Mouse (Mus musculus): ENCODE results near the gene Trhde. TPM values are rescaled to one million over a fixed set of nuclear protein-coding genes. Genes with fewer than 3 reads are reported as not detected.

Gene Trhde
- polyA plus RNA-seq, 1 experiment from 2014 or later = 0.98 TPM

DNA sequence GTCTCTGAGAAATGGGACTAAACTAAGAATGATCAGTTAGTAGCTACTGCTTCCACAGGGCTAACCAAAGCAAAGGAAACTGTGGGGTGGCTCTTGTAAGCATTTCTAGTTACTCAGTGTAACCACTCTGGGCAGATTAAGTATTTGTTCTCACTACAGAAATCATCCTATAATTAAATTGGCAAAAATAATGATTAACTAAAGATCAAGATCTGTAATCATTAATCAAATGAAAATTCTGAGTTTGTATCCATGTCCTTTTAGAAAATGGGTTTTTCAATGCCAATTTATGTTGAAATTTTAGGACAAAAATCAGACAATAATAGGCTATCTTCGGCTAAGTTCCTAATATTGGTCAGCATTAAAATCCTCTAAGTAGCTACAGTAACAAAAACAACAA lies 4.4 kb downstream of the Trhde start:
- H3K9ac ChIP-seq (replicated peaks) = no peak overlapping the region
- no peak overlapping the region for H3K27ac ChIP-seq
- WGBS = 87% methylated on average over 1 of the region's 1 CpGs
- no peak overlapping the region for H3K4me2 ChIP-seq
- no peak overlapping the region for H3K4me3 ChIP-seq (replicated peaks)
- H3K4me1 ChIP-seq (replicated peaks) = peaks cover 10% of the 10 kb centered on the region
- H3K9me3 ChIP-seq = no peaks in the 10 kb centered on the region
- peaks cover 38% of the 10 kb centered on the region for H3K27me3 ChIP-seq
- no peak for ATAC-seq (ENCODE audit: insufficient number of reproducible peaks, insufficient read depth, low FRiP score, low TSS enrichment, low read depth)
- H3K36me3 ChIP-seq = no peaks in the 10 kb centered on the region

DNA sequence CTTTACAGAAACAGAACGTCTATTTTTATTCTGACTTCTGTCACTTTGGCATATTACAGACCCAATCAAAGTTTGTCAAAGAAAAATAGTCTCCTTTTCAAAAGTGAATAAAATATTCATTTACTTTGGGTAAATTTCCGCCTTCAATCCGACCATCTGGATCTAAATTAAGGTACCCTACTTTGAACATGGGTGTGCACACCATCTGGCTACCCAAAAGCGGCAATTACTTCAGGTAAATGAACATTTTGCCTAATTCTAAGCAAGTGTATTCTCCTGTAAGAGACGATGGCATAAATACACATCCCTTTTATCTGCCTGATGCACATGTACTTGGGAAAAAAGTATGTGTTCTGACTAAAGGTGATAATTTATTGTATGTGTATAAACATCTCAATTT lies 5.2 kb downstream of the Trhde start:
- H3K27ac ChIP-seq = no peak overlapping the region
- no peak for ATAC-seq (ENCODE audit: insufficient number of reproducible peaks, insufficient read depth, low FRiP score, low TSS enrichment, low read depth)
- H3K36me3 ChIP-seq = no peaks in the 10 kb centered on the region
- H3K4me1 ChIP-seq (replicated peaks) = peaks cover 3% of the 10 kb centered on the region; the same call in 1 of the 2 replicates
- H3K4me2 ChIP-seq = no peak overlapping the region
- peaks cover 30% of the 10 kb centered on the region for H3K27me3 ChIP-seq
- no peak overlapping the region for H3K4me3 ChIP-seq (replicated peaks)
- H3K9me3 ChIP-seq = no peaks in the 10 kb centered on the region
- H3K9ac ChIP-seq (replicated peaks) = no peak overlapping the region
- 83% methylated on average over 5 of the region's 5 CpGs for WGBS

DNA sequence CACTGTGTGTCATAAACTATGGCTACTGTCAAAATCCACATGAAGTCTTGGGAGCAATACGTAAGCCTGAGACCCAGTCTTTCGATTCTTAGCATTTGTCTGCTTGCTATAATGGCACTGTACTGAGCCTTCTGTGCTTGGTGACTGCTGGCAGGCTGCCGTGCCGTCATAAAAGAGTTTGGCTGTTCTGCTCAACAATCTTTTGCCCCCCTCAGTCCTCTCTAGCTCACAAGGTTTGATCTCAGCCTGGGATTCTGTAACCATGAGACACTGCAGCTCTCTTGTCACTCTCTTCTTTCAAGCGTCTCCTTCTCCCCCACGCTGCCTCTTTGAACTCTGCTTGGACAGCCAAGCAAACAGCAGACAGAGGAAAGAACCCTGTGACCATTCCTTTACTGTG lies 7.9 kb downstream of the Trhde start:
- Histone ChIP-seq H3K9me3 (no peaks in the 10 kb centered on the region), H3K36me3 (no peaks in the 10 kb centered on the region), H3K27ac (no peak overlapping the region), H3K27me3 (peaks cover 3% of the 10 kb centered on the region; the same call in 1 of the 2 replicates), H3K4me2 (no peak overlapping the region), H3K4me3 (replicated peaks) (no peak overlapping the region), H3K4me1 (replicated peaks) (0 out of 2 replicates have a peak, but pooled peaks cover 3% of the 10 kb centered on the region), H3K9ac (replicated peaks) (no peak overlapping the region)
- no peak for ATAC-seq (ENCODE audit: insufficient number of reproducible peaks, insufficient read depth, low FRiP score, low TSS enrichment, low read depth)
- 42% methylated on average over 6 of the region's 6 CpGs for WGBS

- ATAC-seq (ENCODE audit: insufficient number of reproducible peaks, insufficient read depth, low FRiP score, low TSS enrichment, low read depth) = no peak
- Histone ChIP-seq H3K27me3 (no peaks in the 10 kb centered on the region), H3K27ac (no peak overlapping the region), H3K36me3 (no peaks in the 10 kb centered on the region), H3K4me2 (no peak overlapping the region), H3K4me1 (replicated peaks) (no peaks in the 10 kb centered on the region), H3K9ac (replicated peaks) (no peak overlapping the region), H3K9me3 (no peaks in the 10 kb centered on the region), H3K4me3 (replicated peaks) (no peak overlapping the region)
- 78% methylated on average over 4 of the region's 4 CpGs for WGBS
Measured at GRCm38 (mm10) chr10:114765914-114766313, 36.2 kb downstream of the Trhde start.

GRCm38 (mm10) chr10:114762125-114762524 lies 40.0 kb downstream of the Trhde start:
- Histone ChIP-seq H3K36me3 (no peaks in the 10 kb centered on the region), H3K27ac (no peak overlapping the region), H3K9me3 (no peaks in the 10 kb centered on the region), H3K4me1 (replicated peaks) (no peaks in the 10 kb centered on the region), H3K4me3 (replicated peaks) (no peak overlapping the region), H3K4me2 (no peak overlapping the region), H3K27me3 (no peaks in the 10 kb centered on the region), H3K9ac (replicated peaks) (no peak overlapping the region)
- WGBS = 93% methylated on average over 7 of the region's 7 CpGs
- no peak for ATAC-seq (ENCODE audit: insufficient number of reproducible peaks, insufficient read depth, low FRiP score, low TSS enrichment, low read depth)

DNA sequence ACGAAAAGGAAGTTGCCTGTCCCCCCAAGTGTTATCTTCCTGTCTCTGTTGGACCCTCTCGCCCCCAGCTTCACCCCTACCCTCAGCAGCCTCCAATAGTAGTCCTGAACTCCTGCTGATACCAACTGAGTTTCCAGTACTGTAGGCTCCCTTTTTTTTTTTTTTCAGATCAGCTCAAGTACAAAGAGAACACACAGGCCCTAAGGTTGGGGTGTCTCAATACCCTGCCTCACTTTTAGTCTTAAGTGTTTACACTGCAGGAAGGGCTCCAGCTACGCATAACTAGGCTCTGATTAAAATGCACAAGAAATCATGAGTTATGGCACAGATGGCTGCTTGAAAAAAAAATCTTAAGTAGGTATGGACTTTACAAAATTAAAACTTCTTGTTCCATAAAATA lies 42.9 kb downstream of the Trhde start:
- Histone ChIP-seq H3K4me3 (replicated peaks) (no peak overlapping the region), H3K36me3 (no peaks in the 10 kb centered on the region), H3K27ac (no peak overlapping the region), H3K4me2 (no peak overlapping the region), H3K9ac (replicated peaks) (no peak overlapping the region), H3K4me1 (replicated peaks) (no peaks in the 10 kb centered on the region), H3K27me3 (no peaks in the 10 kb centered on the region), H3K9me3 (no peaks in the 10 kb centered on the region)
- WGBS = 75% methylated on average over 3 of the region's 3 CpGs
- ATAC-seq (ENCODE audit: insufficient number of reproducible peaks, insufficient read depth, low FRiP score, low TSS enrichment, low read depth) = no peak

DNA sequence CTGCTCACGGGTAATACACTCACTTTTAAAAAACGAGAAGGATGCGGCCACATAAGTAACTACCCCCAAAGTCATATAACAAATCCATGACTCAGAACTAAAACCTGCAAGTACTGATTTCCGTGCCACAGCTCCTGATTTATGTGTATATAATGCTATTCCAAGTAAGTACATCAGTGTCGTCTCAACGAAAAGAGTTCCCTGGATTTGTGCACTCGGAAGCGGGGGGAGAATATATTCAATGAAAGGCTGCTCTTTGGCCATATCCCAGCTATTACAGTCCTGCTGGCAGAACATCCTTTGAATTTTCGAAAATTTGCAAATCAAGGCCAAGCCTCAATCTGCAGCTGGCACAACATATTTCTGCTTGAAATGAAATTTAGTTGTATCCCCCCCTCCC lies 43.5 kb downstream of the Trhde start:
- Histone ChIP-seq H3K9me3 (no peaks in the 10 kb centered on the region), H3K4me1 (replicated peaks) (no peaks in the 10 kb centered on the region), H3K36me3 (no peaks in the 10 kb centered on the region), H3K4me2 (no peak overlapping the region), H3K27ac (no peak overlapping the region), H3K9ac (replicated peaks) (no peak overlapping the region), H3K4me3 (replicated peaks) (no peak overlapping the region), H3K27me3 (no peaks in the 10 kb centered on the region)
- ATAC-seq (ENCODE audit: insufficient number of reproducible peaks, insufficient read depth, low FRiP score, low TSS enrichment, low read depth) = no peak
- 88% methylated on average over 9 of the region's 9 CpGs for WGBS

DNA sequence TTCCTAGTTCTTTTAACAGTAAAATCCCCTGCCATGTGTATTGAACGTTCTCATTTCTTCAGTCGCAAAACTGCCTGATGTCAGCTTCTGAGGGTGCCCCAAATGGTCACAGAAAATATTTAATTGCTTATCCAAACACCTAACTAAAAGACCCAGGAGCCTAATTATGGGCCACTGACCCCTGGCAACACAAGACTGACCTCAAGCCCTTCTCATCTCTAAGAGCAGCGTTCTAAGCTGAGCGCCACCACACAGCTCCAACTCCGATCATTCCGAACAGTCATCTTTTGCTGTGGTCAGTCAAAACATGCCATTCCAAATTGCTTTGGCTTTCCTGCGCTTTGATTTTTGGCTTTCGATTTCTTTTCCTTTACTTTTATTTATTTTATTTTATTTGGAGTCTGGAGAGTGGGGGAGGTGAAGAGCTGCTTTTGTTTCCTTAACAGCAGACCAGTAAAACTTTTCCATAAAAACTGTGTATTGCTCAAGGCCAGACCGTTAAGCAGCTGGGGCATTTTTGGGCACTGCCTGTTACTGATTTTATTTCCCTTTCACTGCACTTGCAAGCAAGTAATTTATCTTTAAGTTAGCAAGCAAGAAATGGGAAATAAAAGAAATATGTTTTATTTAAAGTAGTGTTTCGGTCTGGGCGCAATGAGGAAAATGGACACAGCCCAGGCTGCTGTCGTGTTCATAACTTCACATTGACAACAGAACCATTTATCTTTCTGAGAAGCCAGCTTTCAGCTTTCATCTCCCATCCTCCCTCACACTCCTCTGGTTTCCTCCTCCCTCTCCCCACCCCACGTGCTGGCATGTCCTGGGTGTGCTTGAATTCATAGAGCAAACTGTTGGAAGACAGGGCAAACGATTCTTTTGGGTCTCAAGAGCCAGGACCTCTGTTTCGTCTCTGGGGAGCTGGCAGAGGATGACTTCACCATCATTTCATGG lies 59.1 kb downstream of the Trhde start:
- peaks cover 11% of the 10 kb centered on the region for H3K4me1 ChIP-seq (replicated peaks)
- no peaks in the 10 kb centered on the region for H3K36me3 ChIP-seq
- H3K27me3 ChIP-seq = no peaks in the 10 kb centered on the region
- no peak overlapping the region for H3K9ac ChIP-seq (replicated peaks)
- no peaks in the 10 kb centered on the region for H3K9me3 ChIP-seq
- no peak overlapping the region for H3K4me3 ChIP-seq (replicated peaks)
- WGBS = 29% methylated on average over 15 of the region's 15 CpGs
- peak overlapping the region; percentile 85 for H3K27ac ChIP-seq
- peak; percentile 83; the same call in 1 of the 2 replicates for ATAC-seq (ENCODE audit: insufficient number of reproducible peaks, insufficient read depth, low FRiP score, low TSS enrichment, low read depth)
- peak overlapping the region; percentile 43 for H3K4me2 ChIP-seq

GRCm38 (mm10) chr10:114739916-114740315 lies 62.2 kb downstream of the Trhde start:
- H3K27me3 ChIP-seq = no peaks in the 10 kb centered on the region
- WGBS = 87% methylated on average over 5 of the region's 5 CpGs
- no peak overlapping the region for H3K27ac ChIP-seq
- no peak overlapping the region for H3K4me2 ChIP-seq
- no peak overlapping the region for H3K4me3 ChIP-seq (replicated peaks)
- no peak overlapping the region for H3K9ac ChIP-seq (replicated peaks)
- H3K36me3 ChIP-seq = no peaks in the 10 kb centered on the region
- no peak for ATAC-seq (ENCODE audit: insufficient number of reproducible peaks, insufficient read depth, low FRiP score, low TSS enrichment, low read depth)
- H3K4me1 ChIP-seq (replicated peaks) = peaks cover 11% of the 10 kb centered on the region
- H3K9me3 ChIP-seq = no peaks in the 10 kb centered on the region

DNA sequence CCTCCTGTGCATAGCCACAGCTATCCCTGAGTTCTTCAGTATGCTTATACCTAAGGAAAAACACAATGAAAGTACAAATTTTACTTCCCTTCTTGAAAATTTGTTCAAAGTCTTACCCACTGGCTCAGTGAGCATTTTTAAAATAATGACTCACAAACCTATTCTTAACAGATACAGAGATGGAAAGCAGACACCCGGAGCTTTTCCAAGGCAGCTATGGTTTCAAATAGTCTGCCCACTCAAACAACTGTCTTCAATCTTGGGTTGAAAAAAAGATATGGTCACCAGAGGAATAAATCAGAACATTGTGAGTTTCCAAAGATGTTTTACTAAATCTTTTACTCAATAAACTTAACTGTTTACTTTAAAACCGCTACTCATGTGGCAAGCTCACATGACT lies 64.5 kb downstream of the Trhde start:
- Histone ChIP-seq H3K9me3 (no peaks in the 10 kb centered on the region), H3K4me2 (no peak overlapping the region), H3K27ac (no peak overlapping the region), H3K27me3 (no peaks in the 10 kb centered on the region), H3K4me1 (replicated peaks) (peaks cover 4% of the 10 kb centered on the region; the same call in 1 of the 2 replicates), H3K9ac (replicated peaks) (no peak overlapping the region), H3K36me3 (no peaks in the 10 kb centered on the region), H3K4me3 (replicated peaks) (no peak overlapping the region)
- no peak for ATAC-seq (ENCODE audit: insufficient number of reproducible peaks, insufficient read depth, low FRiP score, low TSS enrichment, low read depth)
- WGBS = 77% methylated on average over 2 of the region's 2 CpGs

DNA sequence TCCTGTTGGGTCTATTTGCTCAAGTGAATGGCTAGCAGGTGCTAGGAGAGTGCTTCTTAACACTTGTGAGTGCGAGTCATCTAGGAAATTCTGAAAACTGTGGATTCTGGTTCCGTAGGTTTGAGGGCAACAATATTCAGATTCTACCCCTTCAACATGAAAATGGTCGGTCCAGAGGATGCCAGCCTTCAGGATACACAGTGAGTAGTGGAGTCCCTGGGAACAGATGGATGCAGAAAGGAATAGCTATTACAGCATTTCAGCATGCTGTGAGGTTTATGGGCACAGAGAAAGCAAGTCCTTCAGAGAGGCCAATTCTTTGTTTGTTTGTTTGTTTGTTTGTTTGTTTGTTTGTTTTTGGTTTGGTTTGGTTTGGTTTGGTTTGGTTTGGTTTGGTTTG lies 65.7 kb downstream of the Trhde start:
- no peak overlapping the region for H3K9ac ChIP-seq (replicated peaks)
- ATAC-seq (ENCODE audit: insufficient number of reproducible peaks, insufficient read depth, low FRiP score, low TSS enrichment, low read depth) = no peak
- H3K36me3 ChIP-seq = no peaks in the 10 kb centered on the region
- H3K4me3 ChIP-seq (replicated peaks) = no peak overlapping the region
- no peaks in the 10 kb centered on the region for H3K9me3 ChIP-seq
- H3K27me3 ChIP-seq = no peaks in the 10 kb centered on the region
- H3K4me1 ChIP-seq (replicated peaks) = no peaks in the 10 kb centered on the region
- WGBS = 88% methylated on average over 3 of the region's 3 CpGs
- H3K27ac ChIP-seq = no peak overlapping the region
- no peak overlapping the region for H3K4me2 ChIP-seq

- no peak overlapping the region for H3K9ac ChIP-seq (replicated peaks)
- no peak overlapping the region for H3K4me3 ChIP-seq (replicated peaks)
- H3K4me2 ChIP-seq = no peak overlapping the region
- no peaks in the 10 kb centered on the region for H3K4me1 ChIP-seq (replicated peaks)
- H3K9me3 ChIP-seq = no peaks in the 10 kb centered on the region
- H3K36me3 ChIP-seq = no peaks in the 10 kb centered on the region
- 42% methylated on average over 5 of the region's 5 CpGs for WGBS
- H3K27ac ChIP-seq = no peak overlapping the region
- ATAC-seq (ENCODE audit: insufficient number of reproducible peaks, insufficient read depth, low FRiP score, low TSS enrichment, low read depth) = no peak
- H3K27me3 ChIP-seq = no peaks in the 10 kb centered on the region
Measured at GRCm38 (mm10) chr10:114735678-114736077, 66.4 kb downstream of the Trhde start.
